Mouse (Mus musculus) c-Kit-positive CD71-negative TER-119-negative erythroid progenitor cells, embryonic 14.5 days (primary cell): ENCODE measurements around the gene Sh2d2a.
"Not testable (repeated sequence)": the region's sequence is repeated elsewhere in the genome, so short reads cannot be mapped to it uniquely, and the experiment has no call there.

Source experiments
- DNase-seq: peaks from one replicate; pipeline ENCODE4 v3.0.0-alpha.2; 2013; ENCODE audit warnings: low read depth

Sh2d2a gene

GRCm38 (mm10) chr3:87846650-87847110 lies at the start of gene Sh2d2a:
Gene Sh2d2a (plus strand): TSS chr3:87846755.
- DNase-seq = no peak

DNA sequence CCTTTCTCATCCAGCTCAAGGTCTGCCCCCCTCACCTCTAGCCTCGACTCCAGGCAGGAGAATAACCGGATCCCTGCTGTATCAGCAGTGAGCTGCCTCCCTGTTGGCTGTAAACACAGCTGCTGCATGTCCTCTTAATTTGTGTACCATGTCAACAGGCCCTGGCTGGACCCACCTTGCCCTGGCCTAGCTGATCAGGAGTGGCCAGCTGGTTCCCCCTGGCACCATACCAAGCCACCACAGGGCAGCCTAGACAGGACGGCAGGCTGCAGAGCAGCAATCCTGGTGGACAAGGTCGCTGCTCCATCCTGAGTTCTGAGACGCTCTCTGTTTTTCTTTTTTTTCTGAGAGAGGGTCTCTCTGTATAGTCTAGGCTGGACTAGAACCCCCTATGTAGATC lies 44.9 kb upstream of the Sh2d2a start:
- no peak for DNase-seq

DNA sequence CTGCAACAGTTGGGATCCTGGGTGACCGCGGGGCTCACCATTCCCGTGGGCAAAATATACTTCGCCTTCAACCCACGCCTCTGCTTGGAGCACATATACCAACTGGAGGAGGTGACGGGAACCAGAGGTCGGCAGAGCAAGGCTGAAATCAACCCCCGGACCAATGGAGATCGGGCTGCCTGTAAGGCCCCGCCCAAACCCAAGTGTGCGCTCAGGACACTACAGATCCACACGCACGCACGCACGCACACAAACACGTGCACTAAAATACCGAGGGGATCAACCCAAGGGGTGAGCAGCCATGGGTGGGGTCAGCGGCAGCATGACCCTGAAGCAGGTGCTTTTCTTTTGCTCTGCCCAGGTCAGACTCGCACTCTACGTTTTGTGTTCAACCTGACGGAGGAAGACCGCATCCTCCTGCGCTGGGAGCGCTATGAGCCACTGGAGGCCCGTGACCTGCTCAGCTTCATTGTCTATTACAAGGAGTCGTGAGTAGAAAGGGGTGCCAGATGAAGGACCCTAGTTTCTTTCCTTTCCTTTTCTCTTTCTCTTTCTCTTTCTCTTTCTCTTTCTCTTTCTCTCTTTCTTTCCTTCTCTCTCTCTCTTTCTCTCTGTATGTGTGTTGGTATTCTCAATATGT lies 42.4 kb upstream of the Sh2d2a start:
- no peak for DNase-seq

DNA sequence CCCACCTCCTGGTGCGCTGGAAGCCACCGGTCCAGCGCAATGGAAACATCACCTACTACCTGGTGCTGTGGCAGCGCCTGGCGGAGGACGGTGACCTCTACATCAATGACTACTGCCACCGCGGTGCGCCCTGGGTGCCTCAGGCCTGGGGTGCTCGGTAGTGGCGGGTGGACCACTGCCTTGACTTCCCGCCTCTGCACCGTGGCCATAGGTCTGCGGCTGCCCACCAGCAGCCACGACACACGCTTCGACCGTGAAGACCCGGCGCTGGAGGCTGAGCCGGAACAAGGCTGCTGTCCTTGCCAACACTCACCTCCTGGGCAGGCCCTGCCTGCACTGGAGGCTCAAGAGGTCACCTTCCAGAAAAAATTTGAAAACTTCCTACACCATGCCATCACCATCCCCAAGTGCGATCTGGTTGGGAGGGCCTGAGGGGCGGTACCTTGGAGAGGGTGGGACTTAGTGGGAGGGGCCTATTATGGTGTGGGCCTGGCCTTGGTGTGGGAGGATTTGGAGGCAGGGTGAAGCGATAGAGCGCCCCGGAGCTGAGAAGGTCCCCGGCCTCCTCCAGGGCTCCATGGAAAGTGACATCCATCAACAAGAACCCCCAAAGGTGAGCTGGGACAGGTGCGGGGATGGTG lies 37.1 kb upstream of the Sh2d2a start:
- no peak for DNase-seq

- no peak for DNase-seq
Measured at GRCm38 (mm10) chr3:87811297-87811696, 35.3 kb upstream of the Sh2d2a start.

DNA sequence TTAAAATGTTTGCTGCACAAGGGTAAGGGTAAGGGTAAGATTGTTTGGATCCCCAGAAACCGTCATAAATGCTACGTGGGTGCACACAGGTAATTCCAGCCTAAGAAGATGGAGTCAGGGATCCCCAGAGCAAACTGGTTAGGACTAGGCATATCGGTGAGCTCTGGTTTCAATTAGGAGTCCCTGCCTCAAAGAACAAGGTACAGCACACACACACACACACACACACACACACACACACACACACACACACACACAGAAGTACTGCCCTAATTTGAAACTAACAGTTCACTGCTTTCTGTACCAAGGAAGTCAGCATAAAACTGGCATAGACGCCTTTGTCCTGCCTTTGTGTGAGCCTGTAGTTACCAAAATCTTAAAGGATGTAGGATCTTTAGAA lies 34.1 kb upstream of the Sh2d2a start:
- DNase-seq = no peak

DNA sequence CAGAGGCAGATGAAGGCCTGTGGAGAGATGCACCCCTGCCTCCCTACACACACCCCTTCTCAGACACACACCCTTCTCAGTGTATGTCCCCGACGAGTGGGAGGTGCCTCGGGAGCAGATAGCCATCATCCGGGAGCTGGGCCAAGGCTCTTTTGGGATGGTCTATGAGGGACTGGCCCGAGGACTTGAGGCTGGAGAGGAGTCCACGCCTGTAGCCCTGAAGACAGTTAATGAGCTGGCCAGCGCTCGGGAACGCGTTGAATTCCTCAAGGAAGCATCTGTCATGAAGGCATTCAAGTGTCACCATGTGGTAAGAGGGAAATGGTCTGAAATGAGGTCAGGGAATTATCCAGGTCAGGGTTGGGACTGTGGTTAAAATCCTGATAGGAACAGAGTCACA lies 33.7 kb upstream of the Sh2d2a start:
- no peak for DNase-seq

DNA sequence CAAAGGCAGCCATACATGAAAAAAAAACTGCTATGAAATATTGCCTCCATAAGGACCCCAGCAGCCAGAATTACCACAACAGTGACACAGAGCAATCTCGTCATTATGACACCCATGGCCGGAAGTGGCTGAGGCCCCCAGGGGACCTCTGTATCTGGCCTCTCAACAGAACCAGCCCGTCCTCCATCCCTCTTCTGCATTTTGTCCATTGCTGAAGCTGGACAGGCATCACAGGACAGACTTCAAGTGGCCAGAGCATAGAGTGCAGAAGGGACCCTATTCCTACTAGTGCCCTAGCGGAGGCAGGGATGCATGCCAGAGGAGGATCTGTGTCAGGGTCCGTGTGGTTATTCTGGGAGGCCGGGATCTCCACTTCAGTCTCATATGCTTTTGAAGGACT lies 30.4 kb upstream of the Sh2d2a start:
- DNase-seq = no peak

GRCm38 (mm10) chr3:87816646-87817093 lies 29.9 kb upstream of the Sh2d2a start:
- peak; percentile 85 for DNase-seq

GRCm38 (mm10) chr3:87818226-87818625 lies 28.3 kb upstream of the Sh2d2a start:
- no peak for DNase-seq

- not testable (repeated sequence) for DNase-seq
Measured at GRCm38 (mm10) chr3:87824206-87824605, 22.3 kb upstream of the Sh2d2a start, which contains the start of gene Pear1. Gene Pear1 (minus strand): TSS chr3:87824306.

GRCm38 (mm10) chr3:87828435-87828834 lies 18.1 kb upstream of the Sh2d2a start:
- DNase-seq = no peak

GRCm38 (mm10) chr3:87829025-87829424 lies 17.5 kb upstream of the Sh2d2a start:
- no peak for DNase-seq

DNA sequence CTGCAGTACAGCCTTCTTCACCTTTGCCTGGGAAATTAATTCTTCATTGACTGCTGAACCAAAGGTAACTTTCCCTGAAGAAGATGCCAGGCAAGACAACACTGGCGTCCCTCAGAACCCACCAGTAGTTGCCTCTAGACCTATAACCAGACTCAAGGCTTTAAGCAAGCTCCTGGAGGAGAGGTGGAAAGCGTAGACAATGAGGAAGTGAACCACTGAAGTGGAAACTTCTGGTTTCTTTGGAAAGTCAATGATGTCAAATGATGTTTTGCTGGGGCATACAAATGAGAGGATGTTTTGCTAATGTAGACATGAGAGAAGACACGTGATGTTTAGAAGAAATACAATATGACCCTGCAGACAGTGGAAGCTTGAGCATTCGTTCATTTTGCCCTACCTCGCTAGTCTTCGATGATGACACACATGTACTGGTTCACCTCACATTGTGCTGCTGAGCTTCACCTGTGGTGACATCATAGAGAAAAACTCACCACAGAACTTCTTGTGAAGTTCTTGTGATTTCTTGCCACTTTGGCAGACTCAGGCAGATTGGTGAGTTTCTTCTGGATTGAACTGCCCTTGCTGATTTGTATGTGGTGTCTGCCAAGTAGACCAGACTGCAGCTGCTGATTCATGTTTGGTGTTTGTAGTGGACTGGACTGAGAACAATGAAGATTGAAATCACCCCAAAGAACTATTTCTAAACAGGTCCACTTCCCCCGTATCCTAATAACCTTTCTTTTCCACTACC lies 14.3 kb upstream of the Sh2d2a start:
- no peak for DNase-seq

DNA sequence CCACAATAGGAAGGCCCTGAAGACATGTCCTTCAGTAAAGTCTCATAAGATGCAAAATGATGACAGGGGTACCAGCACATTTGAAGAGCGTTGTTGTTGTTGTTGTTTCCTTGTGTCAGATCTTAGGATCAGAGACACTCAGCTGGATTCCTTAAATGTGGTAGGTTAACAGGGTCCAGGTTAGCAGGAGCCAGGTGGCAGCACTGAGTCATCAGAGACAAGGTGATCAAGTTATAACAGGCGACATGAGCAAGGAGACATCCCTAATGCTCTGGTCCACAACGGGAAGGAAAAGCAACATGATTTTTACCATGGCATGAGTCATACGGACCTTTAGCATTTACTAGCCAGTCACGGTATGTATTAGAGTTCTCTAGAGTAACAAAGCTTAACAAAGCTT lies 13.1 kb upstream of the Sh2d2a start:
- no peak for DNase-seq

DNA sequence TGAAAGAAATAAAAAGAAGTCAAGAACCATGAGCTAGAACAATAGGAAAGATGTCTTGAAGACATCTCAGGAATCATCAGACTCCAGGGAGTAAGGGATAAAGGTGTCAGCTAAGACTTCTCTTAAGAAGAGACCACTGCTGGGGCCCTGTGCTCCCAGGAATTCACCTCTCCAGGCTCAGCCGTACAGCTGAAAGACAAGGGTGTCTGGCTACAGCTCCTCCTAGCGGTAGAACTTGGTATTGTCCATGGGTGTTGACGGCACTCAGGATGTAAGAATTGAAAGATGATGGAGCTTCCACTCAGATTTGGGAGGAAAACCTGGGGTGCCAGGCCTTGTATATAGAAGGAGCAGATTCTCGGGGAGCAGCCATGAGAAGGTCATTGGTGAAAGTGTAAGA lies 7.9 kb upstream of the Sh2d2a start:
- DNase-seq = peak; percentile 67

DNA sequence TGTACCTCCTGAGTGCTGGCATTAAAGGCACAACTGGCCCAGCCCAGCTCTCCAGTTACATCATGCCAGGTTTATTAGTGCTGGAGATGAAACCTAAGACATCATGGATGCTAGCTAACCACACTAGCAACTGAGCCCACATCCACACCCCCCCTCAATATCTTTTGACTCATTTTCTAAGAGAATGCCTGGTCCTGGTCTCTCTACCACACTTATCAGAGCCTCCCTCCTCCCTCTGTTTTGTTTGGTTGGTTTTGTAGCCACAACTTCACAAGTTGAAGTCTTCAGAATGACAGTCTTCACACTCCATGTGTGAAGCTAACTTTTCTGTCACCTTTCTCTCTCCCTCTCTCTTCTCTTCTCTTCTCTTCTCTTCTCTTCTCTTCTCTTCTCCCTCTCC lies 5.7 kb upstream of the Sh2d2a start:
- no peak for DNase-seq

- no peak for DNase-seq
Measured at GRCm38 (mm10) chr3:87844981-87845380, 1.6 kb upstream of the Sh2d2a start.

DNA sequence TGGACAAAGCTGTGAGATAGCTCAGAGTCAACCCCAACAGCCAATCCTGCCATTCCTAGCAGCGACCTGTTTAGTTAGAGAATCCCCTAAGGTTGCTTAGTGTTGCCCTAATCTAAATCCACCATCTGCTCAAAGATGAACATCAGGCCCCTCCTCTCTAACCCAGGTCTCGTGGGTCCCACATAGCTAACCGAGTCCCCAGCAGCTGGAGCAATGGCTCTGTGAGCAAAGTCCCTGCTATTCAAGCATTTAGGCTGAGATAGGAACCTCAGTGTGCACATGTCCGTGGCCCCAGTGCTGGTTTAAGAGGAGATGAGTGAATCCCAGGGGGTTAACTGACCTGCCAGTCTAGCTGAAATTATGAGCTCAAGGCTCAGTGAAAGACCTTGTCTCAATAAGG lies 369 bp upstream of the Sh2d2a start:
- DNase-seq = no peak

- no peak for DNase-seq
Measured at GRCm38 (mm10) chr3:87847680-87848079, 1.1 kb downstream of the Sh2d2a start.

DNA sequence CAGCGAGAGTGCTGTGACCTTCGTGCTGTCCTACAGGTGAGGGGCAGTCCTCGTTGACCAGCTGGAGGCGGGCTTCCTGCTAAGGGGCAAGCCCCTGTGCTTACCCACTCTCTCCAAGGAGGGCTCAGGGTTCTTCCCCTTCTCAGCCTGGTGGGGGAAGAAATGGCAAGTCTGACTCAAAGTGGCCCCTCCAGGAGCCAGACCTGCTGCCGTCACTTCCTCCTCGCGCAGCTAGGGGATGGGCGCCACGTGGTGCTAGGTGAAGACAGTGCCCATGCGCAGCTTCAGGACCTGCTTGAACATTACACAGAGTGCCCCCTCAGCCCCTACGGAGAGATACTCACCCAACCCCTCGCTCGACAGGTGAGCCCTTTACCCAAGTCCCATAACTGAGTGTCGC lies 2.6 kb downstream of the Sh2d2a start:
- DNase-seq = no peak

DNA sequence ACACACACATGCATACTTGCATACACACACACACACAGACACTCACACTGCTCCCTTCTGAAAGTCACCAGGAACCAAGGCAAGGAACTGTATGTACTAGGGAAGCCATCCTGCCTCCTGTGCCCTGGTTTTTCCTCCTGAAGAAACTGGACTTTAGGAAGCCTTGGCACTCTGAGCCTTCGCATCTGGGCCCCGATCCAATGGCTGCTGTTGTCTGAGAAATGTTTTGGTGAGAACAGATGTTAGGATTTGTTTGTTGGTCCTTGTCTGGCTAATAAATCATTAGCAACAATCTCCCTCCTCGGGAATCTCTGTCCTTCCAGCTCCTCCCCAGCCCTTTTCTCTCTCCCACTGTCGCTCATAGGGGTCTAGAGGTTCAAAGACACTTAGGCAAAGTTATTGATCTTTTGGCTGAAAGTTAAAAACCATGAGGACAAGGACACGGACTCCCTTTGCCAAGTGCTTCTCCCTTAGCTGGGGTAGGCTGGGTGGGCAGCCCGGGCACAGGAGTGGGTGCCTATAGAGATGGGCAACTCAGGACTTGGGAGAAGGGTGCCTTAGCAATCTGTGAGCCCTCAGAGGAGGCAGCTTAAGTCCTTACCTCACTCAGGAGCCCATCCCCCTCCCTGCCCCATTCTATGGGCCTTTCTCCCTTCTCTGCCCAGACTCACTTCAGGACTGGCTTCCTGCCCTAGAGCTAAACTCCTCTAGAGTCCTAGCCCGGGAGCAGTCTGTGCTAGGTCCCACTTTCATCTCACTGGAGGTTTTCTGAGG lies 8.4 kb downstream of the Sh2d2a start:
- no peak for DNase-seq
